Mouse (Mus musculus) gastrocnemius, postnatal 4 days (tissue): Measurements from ENCODE around the gene Zbtb40. TPM values are rescaled to one million over a fixed set of nuclear protein-coding genes. Genes with fewer than 3 reads are reported as not detected.

ENCODE experiments used
- DNase-seq, 2 experiments: peaks; one replicate each; pipeline ENCODE4 v3.0.0; 2021 to 2022; ENCODE audit warnings: low spot score in 2 of 2, mixed read lengths in 2 of 2
- total RNA-seq, 2 experiments: library from RNA; stranded (reverse); gene quantifications; 2 replicates each; pipeline ENCODE4 v1.2.3; 2021

The Zbtb40 gene
- total RNA-seq, 2 experiments from 2014 or later, result 6.9 to 9.1 TPM

DNA sequence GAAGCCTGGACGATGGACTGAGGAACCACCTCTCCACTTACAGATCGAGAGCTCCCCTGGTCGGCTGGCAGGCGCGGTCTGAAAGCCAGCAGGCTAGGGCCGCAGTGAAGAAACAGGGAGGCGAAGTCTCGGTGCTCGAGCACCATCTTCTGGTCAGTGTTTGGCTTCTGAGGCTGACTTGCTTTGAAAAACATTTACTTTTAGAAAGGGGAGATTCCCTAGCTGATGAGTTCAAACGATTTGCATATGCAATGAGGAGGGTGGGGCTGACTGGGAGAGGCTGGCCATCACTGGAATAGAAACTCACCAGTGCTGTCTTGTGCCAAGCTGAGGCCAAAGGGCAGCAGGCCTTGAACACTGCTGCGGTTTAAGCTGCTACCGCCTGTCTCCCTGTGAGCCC, 67.3 kb downstream of the Zbtb40 start:
- DNase-seq, result peak in 1 of 2 experiments; percentile 35

DNA sequence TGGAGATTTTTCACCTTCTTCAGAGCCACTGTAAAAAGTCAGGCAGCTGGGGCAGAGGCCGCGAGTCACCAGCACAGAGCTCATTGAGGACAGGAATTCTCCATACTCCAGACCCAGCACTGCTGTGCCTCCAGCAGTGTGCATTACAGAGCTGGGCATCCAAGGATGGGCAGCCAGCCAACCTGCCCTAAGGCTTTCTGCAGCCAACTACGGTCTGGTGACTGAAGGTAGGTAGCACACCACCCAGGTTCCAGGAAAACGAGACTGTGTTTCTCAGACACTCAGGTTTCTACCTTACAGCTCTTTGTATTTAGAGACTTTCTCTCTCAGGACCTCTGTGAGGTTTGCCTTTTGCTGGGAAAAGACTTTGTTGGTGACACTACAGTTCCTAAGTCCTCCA, 67.7 kb downstream of the Zbtb40 start:
- DNase-seq, result no peak

DNA sequence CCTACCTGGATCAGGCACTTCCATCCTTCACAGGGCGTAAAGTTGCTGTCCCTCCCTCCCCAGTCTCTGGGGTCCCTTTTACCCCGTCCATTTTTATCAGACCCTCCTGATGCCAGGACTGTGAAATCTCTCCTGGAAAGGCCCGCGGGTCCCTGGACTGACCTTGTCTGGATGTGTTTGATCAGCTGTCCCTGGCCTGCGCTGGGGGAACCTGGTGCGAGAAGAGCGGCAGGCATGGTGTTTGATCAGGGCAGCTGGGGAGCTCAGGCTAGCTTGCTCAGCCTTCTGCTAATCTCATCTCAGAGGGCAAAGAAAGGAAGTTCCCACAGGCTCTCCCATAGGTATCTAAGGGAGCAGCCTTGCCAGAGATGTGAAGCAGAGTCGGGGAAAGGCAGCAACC, 71.4 kb downstream of the Zbtb40 start:
- no peak for DNase-seq

DNA sequence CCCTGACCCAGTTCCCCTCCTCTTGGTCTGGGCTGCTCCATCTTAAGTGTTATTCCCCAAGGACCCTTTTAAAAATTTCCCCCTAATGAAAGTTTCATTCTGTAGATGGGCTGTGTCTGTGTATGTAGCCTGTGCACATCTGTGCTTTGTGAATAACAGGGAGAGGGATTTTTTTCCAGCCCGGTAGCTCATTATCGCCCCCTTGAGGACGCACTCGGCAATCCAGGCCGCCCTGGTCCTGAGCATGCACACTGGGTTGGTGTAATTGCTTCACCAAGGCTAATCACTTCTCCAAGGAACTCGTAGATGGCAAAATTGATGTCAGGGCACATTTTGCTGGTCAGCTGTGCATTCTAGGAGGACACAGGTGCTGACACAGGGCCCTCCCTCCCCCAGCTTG, 77.7 kb downstream of the Zbtb40 start:
- peak in 1 of 2 experiments; percentile 28 for DNase-seq

DNA sequence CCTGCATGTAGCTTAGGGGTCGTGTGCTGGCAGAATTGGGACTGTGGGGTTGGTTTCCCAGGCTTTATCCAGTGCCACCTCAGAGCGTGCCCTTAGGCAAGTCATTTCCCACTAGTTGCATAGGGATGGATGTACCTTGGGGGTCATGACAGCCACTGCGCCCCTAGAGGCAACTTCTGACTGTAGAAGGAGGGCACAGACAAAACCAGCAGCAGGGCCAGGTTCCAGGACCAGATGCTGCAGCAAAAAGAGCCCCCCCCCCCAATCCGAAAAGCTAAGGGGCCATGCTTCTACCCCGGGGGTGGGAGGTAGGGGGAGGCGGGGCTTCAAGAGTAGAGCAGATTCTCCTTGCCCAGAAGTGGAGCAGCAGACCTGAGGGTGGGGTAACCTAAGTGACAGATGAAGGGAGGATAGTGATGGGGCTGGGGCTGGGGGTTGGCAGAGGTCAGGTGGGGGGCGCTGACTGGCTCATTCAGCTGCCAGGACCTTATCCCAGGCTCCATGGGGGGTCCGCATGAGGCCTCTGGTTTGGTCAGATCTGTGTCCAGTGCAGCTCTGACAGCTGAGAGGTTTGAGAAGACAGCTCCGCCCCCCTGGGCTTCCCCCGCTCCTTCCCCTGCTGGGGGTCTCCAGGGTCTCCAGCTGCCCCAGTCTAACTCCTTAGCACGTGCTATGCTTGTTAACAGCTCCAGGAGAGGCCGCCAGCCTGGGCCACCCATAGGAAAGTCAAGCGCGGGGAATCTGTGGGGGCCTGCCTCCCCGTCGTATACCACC, 78.9 kb downstream of the Zbtb40 start:
- DNase-seq, result no peak

DNA sequence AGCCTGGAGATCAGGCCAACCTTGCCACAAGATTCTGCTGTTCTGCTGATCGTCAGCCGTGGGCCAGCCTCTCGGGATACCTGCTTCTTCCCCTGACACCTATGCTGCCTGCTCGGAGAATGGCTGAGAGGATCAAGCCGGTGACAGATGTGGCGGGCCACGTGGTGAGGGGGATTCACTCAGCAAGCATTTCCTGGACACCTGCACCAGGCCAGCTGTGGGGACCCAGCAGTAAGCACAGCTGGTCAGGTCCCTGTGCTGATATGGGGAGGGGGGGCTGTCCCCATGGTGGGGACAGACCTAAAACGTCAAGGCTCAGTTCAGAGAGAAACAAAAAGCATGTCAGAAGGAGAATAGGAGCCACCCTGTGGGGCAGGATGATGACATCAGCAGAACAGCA, 79.5 kb downstream of the Zbtb40 start:
- DNase-seq, result no peak

DNA sequence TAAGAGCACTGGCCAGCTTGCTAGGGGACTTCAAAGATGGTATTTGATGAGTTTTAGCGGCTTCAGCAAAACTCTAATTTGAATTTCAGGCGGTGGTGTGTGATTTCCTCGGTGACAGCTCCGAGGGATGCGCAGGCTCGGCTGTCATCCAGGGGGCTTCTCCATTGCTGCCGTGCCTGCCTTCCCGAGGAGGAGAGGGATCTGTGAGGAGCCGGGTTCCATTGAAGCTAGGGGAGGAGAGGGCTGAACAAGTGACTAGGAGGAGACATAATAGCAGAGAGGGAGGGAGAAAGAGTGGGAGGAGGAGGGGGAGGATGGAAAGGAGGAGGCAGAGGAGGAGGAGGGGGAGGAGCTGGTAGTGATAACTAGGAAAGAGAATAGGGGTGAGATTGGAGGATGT, 81.1 kb downstream of the Zbtb40 start:
- no peak for DNase-seq

DNA sequence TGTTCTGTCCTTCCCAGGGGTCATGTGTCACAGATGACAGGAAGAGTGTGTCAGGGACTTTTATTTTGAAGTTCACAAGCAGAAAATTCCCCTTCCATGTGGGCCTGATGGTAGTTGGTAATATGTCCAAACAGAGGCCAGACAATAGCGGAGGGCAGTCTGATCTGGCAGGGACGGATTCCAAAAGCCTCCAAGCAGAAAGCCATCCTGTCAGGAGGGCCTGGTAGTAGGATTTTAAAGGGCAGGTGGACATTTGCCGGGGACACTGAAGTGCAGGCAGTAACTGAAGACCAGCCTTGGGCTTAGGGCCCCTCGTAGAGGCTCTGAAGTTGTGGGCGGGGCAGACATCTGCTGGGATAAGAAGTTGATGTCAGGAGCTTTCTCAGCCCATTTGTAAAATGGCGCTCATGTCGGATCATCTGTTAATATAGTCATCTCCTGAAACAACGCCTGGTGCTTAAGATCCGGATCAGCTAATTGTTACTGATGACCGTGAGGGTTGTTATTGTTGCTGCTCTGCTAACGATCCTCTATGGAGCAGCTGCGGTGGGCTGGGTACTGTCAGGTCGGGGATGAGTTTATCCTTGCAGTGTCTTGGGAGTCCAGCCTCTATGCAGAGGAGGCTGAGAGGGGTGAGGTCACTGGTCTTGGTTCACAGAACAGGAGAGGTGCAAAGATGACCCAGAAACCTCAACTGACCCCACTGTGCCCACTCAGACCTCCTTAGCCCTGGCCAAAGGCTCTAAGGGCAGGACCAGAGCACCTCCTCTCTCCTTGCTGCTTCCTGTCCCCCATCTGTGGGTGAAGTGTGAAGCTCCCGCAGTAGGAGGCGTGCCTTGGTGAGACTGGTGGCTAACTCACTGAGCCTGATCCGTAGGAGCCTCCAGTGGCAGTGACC, 81.9 kb downstream of the Zbtb40 start:
- DNase-seq, result no peak

DNA sequence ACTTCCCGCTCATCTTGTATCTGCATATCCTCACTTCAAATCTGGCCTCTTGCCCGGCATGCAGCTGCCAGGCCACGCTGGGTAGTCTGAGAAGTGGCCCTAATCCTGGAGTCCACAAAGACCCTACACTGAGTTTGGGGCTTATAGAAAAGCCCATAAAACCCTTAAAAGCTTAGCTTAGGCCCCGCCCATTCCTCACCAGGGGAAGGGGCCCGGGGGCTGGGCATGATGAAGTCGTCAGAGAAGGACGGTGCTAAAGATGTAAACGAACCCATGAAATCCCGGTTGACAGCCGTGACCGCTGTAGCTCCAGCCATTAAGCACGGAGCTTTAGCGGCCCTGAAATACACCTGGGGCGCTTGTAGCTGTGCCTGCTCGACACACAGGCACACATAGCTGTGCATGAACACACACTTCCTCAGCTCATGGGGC, 83.6 kb downstream of the Zbtb40 start:
- no peak for DNase-seq

DNA sequence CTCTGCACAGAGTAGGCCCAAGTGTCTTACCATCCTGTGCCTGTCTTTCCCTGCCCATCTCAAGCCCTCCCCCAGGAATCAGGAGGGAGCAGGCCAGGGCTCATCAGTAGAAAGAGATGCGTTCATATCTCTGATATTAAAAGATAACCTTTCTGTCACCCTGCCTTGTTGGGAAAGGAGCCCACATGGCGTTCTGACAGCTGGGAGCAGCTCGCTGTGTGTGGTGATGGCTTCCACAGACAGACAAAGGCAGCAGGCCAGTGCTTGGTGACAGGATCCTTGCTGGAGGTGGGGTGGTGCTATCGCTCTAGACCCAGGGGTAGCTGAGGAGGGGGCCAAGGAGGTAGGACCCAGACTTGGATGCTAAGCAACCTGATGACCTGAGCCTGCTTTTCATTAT, 86.2 kb downstream of the Zbtb40 start:
- DNase-seq, result no peak

DNA sequence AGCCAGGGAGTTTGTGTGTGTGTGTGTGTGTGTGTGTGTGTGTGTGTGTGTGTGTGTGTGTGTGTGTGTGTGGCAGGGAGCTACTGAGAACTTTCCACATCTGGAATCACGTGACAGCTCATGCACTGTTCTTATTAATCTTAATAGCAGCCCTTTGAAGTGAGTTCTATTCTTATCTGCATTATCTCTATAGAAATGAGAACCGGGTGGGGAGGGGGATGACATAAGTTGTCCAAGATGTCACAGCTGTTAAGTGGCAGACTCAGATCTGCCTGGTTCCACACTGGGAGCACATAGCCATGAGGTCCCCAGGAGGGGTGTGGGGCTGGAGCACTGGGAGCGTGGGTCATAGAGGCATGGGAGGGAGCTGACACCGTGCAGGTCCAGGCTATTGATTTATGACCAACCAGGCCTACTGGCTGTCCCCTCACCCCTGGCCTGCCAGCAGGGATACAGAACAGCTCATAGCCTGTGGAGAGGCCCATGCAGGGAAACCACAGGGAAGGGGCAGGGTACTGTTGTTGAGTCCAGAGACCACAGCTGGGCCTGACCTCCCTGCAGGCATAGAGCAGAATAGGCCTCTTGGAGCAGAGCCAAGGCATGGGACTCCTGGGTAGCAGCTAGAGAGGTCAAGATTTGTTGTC, 86.8 kb downstream of the Zbtb40 start:
- no peak for DNase-seq

DNA sequence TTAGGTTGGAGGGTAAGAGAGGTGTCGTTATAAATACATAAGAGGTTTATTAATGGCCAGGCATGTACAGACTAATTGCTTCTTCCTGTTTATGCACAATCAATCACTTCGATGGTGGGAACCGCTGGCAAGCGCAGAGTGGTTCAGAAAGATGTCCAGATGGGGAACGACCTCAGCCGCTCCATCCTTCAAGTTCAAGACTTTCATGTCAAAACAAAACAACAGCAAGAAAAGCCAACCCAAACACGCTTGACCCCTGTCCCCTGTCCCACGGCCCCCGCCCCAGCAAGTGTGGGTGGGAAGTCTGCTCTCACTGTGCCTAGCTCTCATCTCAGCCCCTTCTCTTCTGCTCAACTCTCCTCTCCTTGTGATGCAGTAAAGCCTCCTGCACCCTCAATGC, 88.0 kb downstream of the Zbtb40 start:
- no peak for DNase-seq

DNA sequence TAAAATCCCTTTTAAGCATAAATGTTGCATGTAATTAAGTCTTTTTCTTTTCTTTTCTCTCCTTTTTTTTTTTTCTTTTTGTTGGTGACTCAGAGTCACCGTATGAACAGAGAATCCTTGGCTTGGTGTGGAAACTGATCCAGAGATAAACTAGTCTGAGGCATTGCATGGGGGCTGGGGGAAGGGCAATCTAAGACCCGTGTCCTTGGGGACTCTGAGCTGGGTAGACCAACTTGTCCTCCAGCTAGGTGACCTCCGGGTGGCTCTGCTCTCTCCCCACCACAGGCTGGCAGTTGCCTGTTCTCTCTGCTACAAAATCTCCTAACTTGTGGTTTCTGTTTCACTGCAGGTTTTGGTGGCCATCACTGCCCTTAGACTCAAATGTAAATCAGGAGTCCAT, 88.5 kb downstream of the Zbtb40 start:
- DNase-seq, result no peak

DNA sequence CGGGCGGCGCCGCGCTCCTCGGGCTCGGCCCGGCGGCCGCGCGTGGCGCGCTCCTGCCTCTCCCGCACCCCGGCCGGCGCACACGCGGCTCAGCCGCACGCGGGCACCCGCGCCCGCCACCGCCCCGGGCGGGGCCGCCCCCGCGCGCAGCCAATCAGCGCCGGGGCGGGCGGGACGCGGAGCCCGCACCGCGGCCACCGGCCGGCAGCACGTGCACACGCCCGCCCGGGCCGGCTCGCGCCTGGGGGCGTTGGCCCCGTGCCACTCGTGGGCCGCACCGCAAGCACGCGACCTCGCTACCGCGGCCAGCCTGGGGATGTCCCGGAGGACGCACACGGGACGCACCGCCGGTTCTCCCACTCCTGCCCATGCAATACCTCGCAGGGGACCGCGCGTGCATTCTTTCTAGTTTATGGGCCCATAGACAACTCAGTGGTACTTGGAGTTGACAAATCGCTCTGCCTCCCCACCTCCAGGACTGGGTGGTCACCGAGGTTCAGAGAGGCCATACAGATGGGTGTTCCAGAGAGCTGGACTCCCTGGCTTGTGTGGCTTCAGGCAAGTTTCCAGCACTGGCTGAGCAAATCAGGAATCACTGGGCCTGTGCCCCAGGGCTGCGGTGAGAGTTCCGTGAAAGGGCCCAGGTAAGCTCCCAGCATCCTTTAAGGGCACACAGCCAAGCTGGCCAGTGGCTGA, 91.7 kb downstream of the Zbtb40 start, which contains the start of gene Epha8:
Epha8 (minus strand) TSS at position 66 of the 696 bp plus-strand sequence.
- DNase-seq, result no peak

DNA sequence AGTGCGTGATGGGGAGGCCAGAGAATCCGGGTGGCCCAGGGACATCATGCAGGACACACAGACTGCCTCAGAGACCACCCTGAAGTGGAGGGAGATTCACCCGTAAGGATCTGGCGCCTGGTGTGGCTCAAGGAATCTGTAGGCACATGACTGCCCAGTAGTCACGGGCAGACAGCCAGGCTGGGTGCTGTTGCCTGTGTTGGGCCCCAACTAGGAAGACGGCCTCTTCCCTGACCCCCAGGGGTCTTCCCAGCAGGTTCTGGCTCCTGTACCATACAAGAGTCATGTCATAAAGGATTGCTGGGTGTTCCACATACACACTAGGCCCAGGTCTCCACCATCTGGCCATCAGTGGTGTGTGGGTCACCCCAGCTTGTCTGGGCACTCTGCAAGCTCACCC, 94.0 kb downstream of the Zbtb40 start:
- no peak for DNase-seq

DNA sequence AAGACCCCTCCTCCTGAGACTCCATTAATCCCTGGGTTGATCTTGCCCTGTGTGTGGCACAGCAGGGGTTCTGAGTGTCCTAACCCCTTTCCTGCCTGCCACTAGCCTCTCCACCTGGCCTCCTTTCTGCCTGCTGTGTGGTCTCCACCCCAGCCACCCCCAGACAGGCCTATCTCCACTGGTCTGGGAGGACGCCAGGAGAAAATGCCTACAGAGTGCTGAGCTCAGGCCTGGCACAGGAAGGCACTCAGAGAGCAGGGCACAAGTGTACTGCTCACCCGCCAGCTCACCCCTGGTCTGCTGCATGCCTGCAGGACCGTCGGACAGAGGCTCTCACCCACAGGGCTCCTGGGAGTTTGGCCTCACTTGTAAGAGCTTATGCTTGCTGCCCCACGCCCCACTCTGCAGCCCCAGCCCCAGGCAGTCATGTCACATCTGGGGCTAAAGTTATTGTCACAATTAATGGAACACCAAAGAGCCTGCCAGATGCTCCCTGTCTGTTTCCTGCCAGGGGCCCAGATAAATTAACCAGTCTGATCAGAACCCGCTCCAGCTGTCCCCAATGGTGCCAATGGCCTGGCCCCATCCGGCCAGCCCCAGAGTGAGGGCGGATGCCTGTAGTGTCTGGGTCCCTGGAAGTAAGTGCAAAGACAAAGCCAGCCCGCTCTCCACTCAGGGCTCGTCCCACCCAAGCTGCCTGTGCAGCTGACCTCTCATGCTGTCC, 99.2 kb downstream of the Zbtb40 start:
- no peak for DNase-seq

DNA sequence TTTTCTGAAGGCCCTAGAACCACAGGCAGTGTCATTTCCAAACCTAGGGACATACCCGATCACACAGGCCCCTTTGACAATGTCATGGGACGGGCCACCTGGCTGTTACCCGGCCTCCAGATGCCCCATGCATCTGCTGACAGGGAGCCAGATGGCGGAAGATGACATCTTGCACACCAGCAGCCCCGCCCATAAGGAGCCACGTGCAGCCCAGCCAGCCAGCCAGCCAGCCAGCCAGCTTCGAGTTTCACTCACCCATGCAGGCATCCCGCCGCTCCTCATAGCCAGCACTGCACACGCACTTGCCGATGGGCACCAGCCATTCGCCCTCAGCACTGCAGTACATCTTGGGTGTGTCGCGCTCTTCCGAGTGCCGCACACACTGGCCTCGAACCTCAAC, 103.2 kb downstream of the Zbtb40 start:
- no peak for DNase-seq

DNA sequence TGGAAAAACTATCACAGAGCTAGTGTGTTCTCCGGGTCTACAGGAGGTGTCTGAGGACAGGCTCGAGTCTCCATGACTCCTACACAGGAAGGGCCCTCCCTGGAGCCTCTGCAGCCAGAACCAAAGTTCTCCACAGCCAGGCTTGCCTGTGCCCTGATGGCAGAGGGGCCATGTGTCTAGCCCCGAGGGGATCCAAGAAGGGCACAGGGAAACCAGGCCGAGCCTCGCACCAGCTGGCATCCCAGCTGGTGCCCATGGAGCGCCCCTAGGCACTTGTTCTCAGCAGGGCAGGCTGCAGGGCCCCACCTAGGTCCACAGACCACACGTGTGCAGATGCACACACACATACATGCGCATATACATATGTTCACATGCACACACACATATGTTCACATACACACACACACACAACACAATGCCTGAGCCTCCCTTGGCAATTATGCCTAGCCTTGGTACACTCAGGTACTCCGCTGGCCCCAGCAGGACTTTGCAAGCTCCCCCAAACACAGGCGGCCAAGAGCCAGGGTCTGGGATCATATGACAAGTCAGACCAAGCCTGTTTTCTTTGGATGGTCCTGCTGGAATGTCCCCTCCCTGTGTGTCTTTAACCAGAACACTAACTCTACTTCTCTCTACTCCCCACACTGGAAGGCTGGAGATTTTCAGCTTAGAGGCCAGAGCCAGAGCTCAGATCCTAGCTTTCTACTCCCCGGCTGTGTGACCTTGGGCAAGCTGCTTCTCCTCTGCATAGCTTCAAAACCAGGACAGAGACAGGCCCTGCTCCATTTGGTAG, 103.8 kb downstream of the Zbtb40 start:
- no peak for DNase-seq

DNA sequence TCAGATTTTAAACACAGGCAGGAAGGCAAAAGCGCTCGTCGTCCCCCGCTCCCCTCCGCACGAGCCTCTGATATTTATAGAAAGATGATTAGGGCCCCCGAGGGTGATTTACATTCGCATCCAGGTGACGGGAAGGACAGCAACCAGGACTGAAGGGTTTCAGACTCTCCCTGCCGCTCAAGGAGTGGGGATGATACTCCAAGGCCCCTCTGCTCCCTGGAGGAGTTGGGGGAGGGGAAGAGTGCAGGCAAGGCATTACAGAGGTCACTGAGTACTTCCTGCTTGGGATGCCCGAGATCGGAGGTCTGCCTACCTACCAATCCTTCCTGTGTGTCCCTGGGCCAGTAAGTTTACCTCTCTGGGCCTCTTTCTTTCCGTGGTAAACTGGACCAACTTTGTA, 105.4 kb downstream of the Zbtb40 start:
- no peak for DNase-seq

DNA sequence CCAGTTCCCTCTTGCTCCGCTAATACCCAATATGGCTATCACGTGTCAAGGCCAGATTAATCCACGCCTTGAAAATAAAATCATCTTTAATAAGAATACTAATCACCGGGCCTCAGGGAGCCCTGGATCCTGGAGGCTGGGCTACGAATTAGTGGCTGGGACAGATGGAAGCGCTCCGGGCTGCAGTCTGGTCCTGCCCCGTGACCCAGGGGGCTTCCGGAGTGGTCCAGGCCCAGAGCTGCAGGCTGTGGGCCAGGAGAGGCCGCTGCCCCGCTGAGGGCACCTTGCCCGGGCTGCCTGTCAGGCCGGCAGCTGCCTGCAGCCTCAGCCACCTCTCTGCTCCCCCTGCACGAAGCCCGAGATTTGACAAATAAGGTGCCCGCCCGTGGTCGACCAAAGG, 105.8 kb downstream of the Zbtb40 start:
- DNase-seq, result no peak
